Mouse (Mus musculus): Measurements from ENCODE around the gene Sass6.
"Not testable (repeated sequence)": the region's sequence is repeated elsewhere in the genome, so short reads cannot be mapped to it uniquely, and the experiment has no call there.

Gene Sass6

GRCm38 (mm10) chr3:116594728-116595602 is at the start of gene Sass6:
TSS of gene Sass6 (plus strand) at chr3:116594982.
- peak; percentile 98 for DNase-seq

- no peak for DNase-seq
These were observed 47.4 kb upstream of the Sass6 start for GRCm38 (mm10) chr3:116547430-116547829.

- DNase-seq = no peak
These were observed 43.4 kb upstream of the Sass6 start for GRCm38 (mm10) chr3:116551362-116551761.

GRCm38 (mm10) chr3:116561315-116561714 is 33.5 kb upstream of the Sass6 start:
- not testable (repeated sequence) for DNase-seq

- DNase-seq = no peak
These were observed 32.2 kb upstream of the Sass6 start, which contains the start of gene Lrrc39 for GRCm38 (mm10) chr3:116562408-116563094. TSS of gene Lrrc39 (plus strand) at chr3:116562973.

- DNase-seq = no peak
These were observed 31.7 kb upstream of the Sass6 start for GRCm38 (mm10) chr3:116563095-116563492.

GRCm38 (mm10) chr3:116570628-116571027 is 24.2 kb upstream of the Sass6 start:
- no peak for DNase-seq

GRCm38 (mm10) chr3:116577286-116577685 is 17.5 kb upstream of the Sass6 start:
- DNase-seq = peak; percentile 26

GRCm38 (mm10) chr3:116582201-116582600 is 12.6 kb upstream of the Sass6 start:
- no peak for DNase-seq

GRCm38 (mm10) chr3:116594076-116594727 is 580 bp upstream of the Sass6 start:
- no peak for DNase-seq

- DNase-seq = no peak
These were observed 815 bp downstream of the Sass6 start for GRCm38 (mm10) chr3:116595603-116595991.

GRCm38 (mm10) chr3:116599705-116600104 is 4.9 kb downstream of the Sass6 start:
- DNase-seq = no peak

- DNase-seq = no peak
These were observed 6.2 kb downstream of the Sass6 start for GRCm38 (mm10) chr3:116601005-116601404.

- DNase-seq = no peak
These were observed 7.0 kb downstream of the Sass6 start for GRCm38 (mm10) chr3:116601781-116602180.

GRCm38 (mm10) chr3:116604570-116604969 is 9.8 kb downstream of the Sass6 start:
- DNase-seq = no peak

- no peak for DNase-seq
These were observed 19.6 kb downstream of the Sass6 start, which contains the start of gene Trmt13 for GRCm38 (mm10) chr3:116614295-116614892. TSS of gene Trmt13 (minus strand) at chr3:116614587.

- no peak for DNase-seq
These were observed 20.7 kb downstream of the Sass6 start for GRCm38 (mm10) chr3:116615318-116616068.

GRCm38 (mm10) chr3:116618855-116619254 is 24.1 kb downstream of the Sass6 start:
- no peak for DNase-seq

GRCm38 (mm10) chr3:116620636-116621370 is 26.0 kb downstream of the Sass6 start:
- no peak for DNase-seq

- no peak for DNase-seq
These were observed 27.9 kb downstream of the Sass6 start for GRCm38 (mm10) chr3:116622641-116623040.

GRCm38 (mm10) chr3:116631459-116631858 is 36.7 kb downstream of the Sass6 start:
- DNase-seq = no peak
